Mouse (Mus musculus) layer of hippocampus, adult 9-11 months (tissue): ENCODE results near the gene Olfr1153.

Source experiments
- DNase-seq: peaks from one replicate; pipeline ENCODE4 v3.0.0; 2022

The Olfr1153 gene

DNA sequence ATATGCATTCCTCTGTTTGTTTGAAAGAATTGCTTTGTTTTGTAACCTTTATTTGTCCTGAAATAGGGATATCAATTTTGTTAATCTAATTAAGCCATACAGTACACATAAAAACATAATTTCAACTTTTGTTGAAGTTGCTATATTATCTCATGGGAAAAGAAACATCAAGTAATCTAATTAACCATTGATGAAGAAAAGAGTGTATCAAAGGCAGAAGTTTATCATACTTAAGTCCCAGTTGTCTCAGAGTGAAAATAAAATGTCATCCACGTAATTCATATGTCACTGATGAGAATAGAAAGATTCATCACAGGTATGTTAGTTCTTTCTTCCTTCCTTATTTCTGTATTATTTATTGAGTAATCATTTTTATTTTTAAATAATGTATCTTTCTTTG lies at the start of gene Olfr1153:
Gene Olfr1153 (plus strand): TSS at position 301 of the 400 bp plus-strand sequence.
- no peak for DNase-seq

GRCm38 (mm10) chr2:87855562-87855961 lies 39.2 kb upstream of the Olfr1153 start, which contains the start of gene Olfr1151:
Gene Olfr1151 (plus strand): TSS chr2:87855862.
- DNase-seq, result no peak

DNA sequence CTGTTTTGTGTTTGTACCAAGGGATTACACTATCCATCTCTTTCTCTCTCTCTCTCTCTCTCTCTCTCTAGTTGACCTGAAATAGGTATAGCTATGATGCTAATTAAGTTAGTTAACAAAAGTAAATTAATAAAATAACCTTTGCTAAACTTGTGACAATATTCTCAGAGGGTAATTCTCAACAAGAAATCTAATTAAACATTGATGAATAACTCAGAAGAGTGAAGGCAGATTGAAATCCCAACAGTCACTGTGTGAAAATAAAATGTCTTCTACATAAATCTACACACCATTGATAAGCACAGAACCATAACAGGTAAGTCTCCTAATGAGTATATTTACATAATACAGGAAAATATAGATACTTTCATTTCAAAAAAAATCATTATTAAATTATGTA lies 28.6 kb upstream of the Olfr1153 start, which contains the start of gene Olfr1152:
Gene Olfr1152 (plus strand): TSS at position 301 of the 400 bp plus-strand sequence.
- DNase-seq, result no peak

DNA sequence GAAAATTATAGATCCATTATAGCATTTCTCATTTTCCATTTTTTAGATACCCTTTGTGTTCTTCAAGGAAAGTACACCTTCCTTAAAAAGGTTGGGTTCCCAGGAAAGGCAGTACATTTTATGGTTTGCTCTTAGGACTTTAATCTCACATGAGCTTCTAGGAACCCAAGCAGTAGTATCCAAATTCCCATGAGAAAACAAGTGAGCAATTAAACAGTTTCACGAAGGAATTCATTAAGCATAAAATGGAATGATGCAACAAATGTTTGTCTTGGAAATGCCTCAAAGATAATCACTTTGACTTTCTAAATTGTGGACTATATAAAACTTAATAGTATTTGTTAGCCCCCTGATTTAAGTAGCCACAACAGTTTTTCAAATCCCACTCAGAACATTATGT lies 10.3 kb downstream of the Olfr1153 start, which contains the start of gene Olfr1154:
Gene Olfr1154 (minus strand): TSS at position 101 of the 400 bp plus-strand sequence.
- DNase-seq, result no peak

DNA sequence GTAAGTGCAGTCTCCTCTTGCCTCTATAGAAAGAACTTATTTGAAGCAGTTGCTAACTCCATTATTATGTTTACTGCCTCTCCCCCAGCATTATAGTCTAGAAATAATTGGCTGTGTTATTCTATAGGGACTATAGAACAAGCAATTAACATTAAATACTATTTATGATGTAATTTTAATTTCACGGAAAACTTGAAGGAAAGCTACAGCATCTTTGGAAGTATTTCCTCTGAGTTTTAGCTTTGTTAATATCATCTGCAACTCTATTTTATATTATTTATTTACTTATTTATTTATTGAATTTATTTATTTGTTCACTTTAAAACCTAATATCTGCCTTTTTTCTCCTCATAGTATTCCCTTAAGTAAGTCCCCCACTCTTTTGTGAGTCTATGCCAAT lies 50.3 kb downstream of the Olfr1153 start, which contains the start of gene Olfr1155:
Gene Olfr1155 (minus strand): TSS at position 101 of the 400 bp plus-strand sequence.
- no peak for DNase-seq
